Mouse (Mus musculus) adrenal gland, postnatal 10 days (tissue): ENCODE measurements at regions not wholly inside any gene's neighbourhood (a gene's known extent, or its start where the extent isn't known, plus 50 kb on each side); places are given as distances from the start of the nearest gene placed in this dataset.
A peak's percentile ranks its signal among the peaks of the same experiment; 100 is the strongest.

Experiments
- DNase-seq: peaks from one replicate; pipeline ENCODE4 v3.0.0; 2021; ENCODE audit warnings: mixed read lengths

- no peak for DNase-seq
Observed at GRCm38 (mm10) chr14:88410722-88411437, 60.3 kb downstream of the Pcdh20 start.

DNA sequence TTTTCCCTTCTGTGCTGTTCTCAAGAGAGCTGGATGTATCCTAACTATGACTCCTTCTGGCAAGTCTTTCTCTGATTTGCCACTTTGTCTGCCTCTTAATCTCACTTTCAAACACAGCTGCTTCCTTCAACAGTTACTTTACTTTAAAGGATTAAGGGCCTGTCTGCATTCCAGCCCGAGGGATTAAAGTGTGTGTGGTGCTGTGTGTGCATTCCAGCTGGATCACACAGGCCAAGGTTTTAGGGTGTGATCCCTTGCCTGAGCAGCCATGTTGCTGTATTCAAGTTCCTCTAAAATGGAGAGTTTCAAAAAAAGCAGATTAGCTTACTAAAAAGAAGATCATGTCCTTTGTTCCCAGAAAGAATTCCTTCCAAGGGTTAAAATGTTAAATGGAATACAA, 71.9 kb downstream of the Pcdh20 start:
- no peak for DNase-seq

- no peak for DNase-seq
Observed at GRCm38 (mm10) chr14:88397187-88397586, 74.0 kb downstream of the Pcdh20 start.

DNA sequence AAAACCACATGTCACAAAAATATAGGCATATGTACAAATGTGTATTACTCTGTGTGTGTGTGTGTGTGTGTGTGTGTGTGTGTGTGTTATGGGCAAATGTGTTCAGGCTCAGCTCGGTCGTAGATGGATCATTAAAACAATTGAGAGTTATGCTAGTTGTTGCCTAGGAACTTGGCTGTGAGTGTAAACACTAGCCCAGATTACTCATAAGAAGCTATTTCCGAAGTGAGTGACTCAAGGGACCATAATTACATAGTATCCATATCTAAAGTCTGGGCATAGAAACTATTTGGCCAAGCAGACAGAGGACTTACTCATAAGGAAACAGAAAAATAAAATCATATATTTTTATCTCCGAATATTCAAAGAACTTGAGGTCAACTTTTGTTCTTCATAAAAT, 76.2 kb downstream of the Pcdh20 start:
- DNase-seq: no peak

- DNase-seq: no peak
Observed at GRCm38 (mm10) chr14:88384553-88384952, 86.6 kb downstream of the Pcdh20 start.

GRCm38 (mm10) chr14:88347177-88347576, 124.0 kb downstream of the Pcdh20 start:
- no peak for DNase-seq

- no peak for DNase-seq
Observed at GRCm38 (mm10) chr14:88337304-88337703, 133.9 kb downstream of the Pcdh20 start.

DNA sequence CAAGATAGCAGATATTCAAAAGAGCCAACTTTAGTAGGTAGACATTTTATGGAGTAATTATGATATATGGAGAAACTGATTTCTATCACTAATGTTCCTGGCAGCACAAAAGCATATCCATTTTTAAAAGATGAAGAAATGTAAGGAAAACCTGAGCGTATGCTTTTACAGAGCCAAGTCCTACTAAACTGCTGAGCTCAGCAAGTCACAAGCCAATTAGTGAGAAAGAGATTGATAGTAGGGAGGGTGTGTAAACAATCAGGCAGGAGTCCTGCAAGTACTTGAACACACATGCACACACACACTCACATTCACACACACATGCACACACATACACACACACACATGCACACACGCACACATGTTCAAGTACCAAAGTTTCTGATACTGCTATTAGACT, 140.6 kb downstream of the Pcdh20 start:
- no peak for DNase-seq

- DNase-seq: no peak
Observed at GRCm38 (mm10) chr14:88326411-88326810, 144.8 kb downstream of the Pcdh20 start.

- peak; percentile 2 for DNase-seq
Observed at GRCm38 (mm10) chr14:88278327-88278726, 192.9 kb downstream of the Pcdh20 start.

GRCm38 (mm10) chr14:88264771-88265170, 206.4 kb downstream of the Pcdh20 start:
- DNase-seq: no peak

DNA sequence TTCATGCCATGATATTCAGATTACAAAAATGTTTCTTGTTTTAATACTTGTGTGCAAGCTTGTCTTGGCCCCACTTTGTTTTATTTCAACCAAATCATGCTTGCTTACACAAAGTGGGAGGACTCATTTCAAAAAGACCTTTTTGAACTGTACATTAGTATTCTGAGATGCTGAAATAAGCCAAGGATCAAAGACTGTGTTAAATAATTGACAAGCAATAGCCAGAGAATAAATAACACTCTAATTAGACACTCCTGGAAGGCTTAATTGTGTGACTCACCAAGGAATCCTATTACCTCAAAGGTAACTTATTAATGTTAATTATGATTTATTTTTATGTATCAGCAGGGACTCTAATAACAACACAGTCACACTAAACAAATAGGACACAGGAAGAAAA, 212.2 kb downstream of the Pcdh20 start:
- no peak for DNase-seq

DNA sequence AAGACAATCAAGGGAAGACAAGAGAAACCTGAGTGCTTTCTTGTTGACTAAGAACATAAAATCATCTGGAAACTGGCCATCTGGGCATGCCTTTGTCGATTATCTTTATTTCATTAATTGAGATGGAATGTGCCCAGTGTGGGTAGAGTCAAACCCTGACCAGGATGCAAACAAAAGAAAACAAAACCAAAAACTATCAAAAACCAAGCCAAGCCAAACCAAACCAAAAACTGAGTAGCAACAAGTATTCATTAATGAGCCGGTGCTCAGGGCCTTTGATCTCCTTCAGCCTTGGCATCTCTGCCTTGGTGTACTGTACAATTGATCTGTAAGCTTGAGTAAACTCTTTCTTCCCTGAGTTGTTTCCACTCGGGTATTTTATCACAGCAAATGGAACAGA, 216.1 kb downstream of the Pcdh20 start:
- no peak for DNase-seq
